ENCODE assay signal across 7 mouse cellular contexts in genomic region chr9:64691176-64691575, GRCm38 (mm10). TPM values are rescaled to one million over a fixed set of nuclear protein-coding genes. Genes with fewer than 3 reads are reported as not detected.
A peak's percentile ranks its signal among the peaks of the same experiment; 100 is the strongest.
DNase-seq lines count a peak whose midpoint lies in the region; ATAC-seq and TF ChIP-seq lines count a peak whose summit lies in the region.

No protein-coding gene starts in this region.

- TF ChIP-seq CTCF in ES-Bruce4 (IDR thresholded peaks at IDR 0.05; ENCODE audit: low read depth, low read length), result peak; percentile 87

- H3K36me3 ChIP-seq in ES-Bruce4 (ENCODE audit: control insufficient read depth, insufficient read depth, low read length, poor library complexity, severe bottlenecking), result no peaks in the 10 kb centered on the region

- H3K4me3 ChIP-seq in ES-Bruce4 (ENCODE audit: low read depth, low read length), result no peak overlapping the region

- no peaks in the 10 kb centered on the region for H3K4me1 ChIP-seq in ES-Bruce4 (ENCODE audit: control insufficient read depth, insufficient read depth, low read length)

- no peaks in the 10 kb centered on the region for H3K27me3 ChIP-seq in ES-Bruce4 (ENCODE audit: control insufficient read depth, insufficient read depth, low read length, poor library complexity, severe bottlenecking)

- H3K27ac ChIP-seq in ES-Bruce4 (ENCODE audit: insufficient read depth, low read length), result no peak overlapping the region

- TF ChIP-seq POLR2A in ES-Bruce4 (IDR thresholded peaks at IDR 0.05; ENCODE audit: insufficient read depth, low read length), result no peak

- peak; percentile 45 for DNase-seq in ZHBTc4 (ENCODE audit: low read depth, low spot score)
- DNase-seq in embryo, embryonic 10.5 days (ENCODE audit: low spot score), result peak; percentile 78
- DNase-seq in layer of hippocampus, postnatal 10 days (ENCODE audit: low spot score in 2 of 2), result peak; percentile 77 to 80
- DNase-seq in lung, postnatal 25 days (ENCODE audit: low spot score), result peak; percentile 10
- peak; percentile 28 for DNase-seq in right cerebral cortex, adult 18-20 months

- H3K9ac ChIP-seq in ES-Bruce4 (ENCODE audit: low read depth, poor library complexity, severe bottlenecking), result no peak overlapping the region

- no peak for TF ChIP-seq EP300 in ES-Bruce4 (IDR thresholded peaks at IDR 0.05; ENCODE audit: insufficient read depth, low read depth, low read length)

- no peaks in the 10 kb centered on the region for H3K9me3 ChIP-seq in ES-Bruce4 (replicated peaks; ENCODE audit: control insufficient read depth, insufficient read depth, low read length, poor library complexity, severe bottlenecking)

- peak; percentile 75 to 79 for ATAC-seq in hematopoietic stem cell, adult 5-6 weeks (replicated peaks in 1 of 2; ENCODE audit: insufficient read depth in 1 of 2, low FRiP score in 2 of 2, low TSS enrichment in 1 of 2, low read depth in 1 of 2, poor library complexity in 2 of 2, severe bottlenecking in 2 of 2)

RNA-seq across cellular contexts. Expression of gene Rab11a, which starts 46.4 kb away (rescaled TPM):
- polyA plus RNA-seq in ES-Bruce4 (2011; ENCODE audit: insufficient read depth, insufficient read length, low read depth, missing spikeins), result 222 and 243 TPM in 2 replicates
- 131 and 206 TPM in 2 replicates for total RNA-seq in hematopoietic stem cell, adult 5-6 weeks (2017)
- 100 to 1,000 TPM; 357 to 372 TPM for total RNA-seq in layer of hippocampus, postnatal 10 days (2021)

Comparison
In these comparisons a context has a peak if more than half of its experiments do, and no peak if none do; other contexts are left out.
1. DNase-seq: peak in every context shown above with its lines; median percentile 78 in layer of hippocampus, postnatal 10 days; 78 in embryo, embryonic 10.5 days; 45 in ZHBTc4; 28 in right cerebral cortex, adult 18-20 months; 10 in lung, postnatal 25 days.